In genomic region chr4:63939428-63939827, GRCm38 (mm10) we compare ENCODE assay signal across 28 mouse cellular contexts.
"Had no signal": no experiment of that assay in that cellular context is flagged by ENCODE, and none has a peak within 500 bp of the region (broad histone marks: within the 10 kb centered on the region; RNA-seq: fewer than 3 reads in every experiment).

No protein-coding gene starts in this region.

- H3K27ac ChIP-seq: gastrocnemius, adult 2 months; heart, adult 2 months; heart, embryonic 13.5 days; heart, embryonic 15.5 days; hindbrain, embryonic 13.5 days; hindbrain, embryonic 15.5 days; hindbrain, postnatal 0 days; kidney, embryonic 15.5 days; kidney, postnatal 0 days; limb, embryonic 13.5 days; limb, embryonic 15.5 days; liver, embryonic 12.5 days; liver, embryonic 14.5 days had no signal

- H3K4me1 ChIP-seq: heart, embryonic 13.5 days; heart, embryonic 15.5 days; hindbrain, embryonic 13.5 days; hindbrain, embryonic 15.5 days; kidney, embryonic 15.5 days; limb, embryonic 13.5 days; limb, embryonic 15.5 days; liver, embryonic 12.5 days had no signal

- H3K9me3 ChIP-seq: heart, embryonic 13.5 days; heart, embryonic 15.5 days; hindbrain, embryonic 13.5 days; hindbrain, embryonic 15.5 days; kidney, embryonic 15.5 days; limb, embryonic 13.5 days; limb, embryonic 15.5 days; liver, embryonic 12.5 days had no signal

- ATAC-seq: hindbrain, postnatal 0 days; intestine, embryonic 16.5 days; liver, embryonic 12.5 days had no signal

- H3K36me3 ChIP-seq: heart, embryonic 13.5 days; heart, embryonic 15.5 days; hindbrain, embryonic 13.5 days; hindbrain, embryonic 15.5 days; kidney, embryonic 15.5 days; limb, embryonic 13.5 days; limb, embryonic 15.5 days; liver, embryonic 12.5 days had no signal

- H3K4me3 ChIP-seq: gastrocnemius, adult 2 months; heart, adult 2 months; heart, embryonic 13.5 days; heart, embryonic 15.5 days; hindbrain, embryonic 13.5 days; hindbrain, embryonic 15.5 days; kidney, embryonic 15.5 days; limb, embryonic 13.5 days; limb, embryonic 15.5 days; liver, embryonic 12.5 days had no signal

- DNase-seq: gastrocnemius, adult 2 months; gastrocnemius, postnatal 14 days; gastrocnemius, postnatal 36 days; heart, adult 11 months; heart, adult 2 months; heart, postnatal 14 days; heart, postnatal 36 days; kidney, adult 11 months; kidney, adult 2 months; kidney, adult 9 months; kidney, postnatal 14 days; kidney, postnatal 36 days; layer of hippocampus, adult 9-11 months; layer of hippocampus, postnatal 36 days; left cerebral cortex, postnatal 4 days had no signal

- H3K9ac ChIP-seq: heart, embryonic 13.5 days; heart, embryonic 15.5 days; hindbrain, embryonic 13.5 days; hindbrain, embryonic 15.5 days; kidney, embryonic 15.5 days; limb, embryonic 13.5 days; limb, embryonic 15.5 days; liver, embryonic 12.5 days; liver, embryonic 14.5 days had no signal

- H3K4me2 ChIP-seq: heart, embryonic 11.5 days; heart, embryonic 13.5 days; heart, embryonic 15.5 days; hindbrain, embryonic 13.5 days; hindbrain, embryonic 15.5 days; kidney, embryonic 15.5 days; limb, embryonic 13.5 days; limb, embryonic 15.5 days; liver, embryonic 12.5 days had no signal

- H3K27me3 ChIP-seq: hindbrain, embryonic 15.5 days; kidney, embryonic 15.5 days; limb, embryonic 13.5 days; limb, embryonic 15.5 days; liver, embryonic 12.5 days had no signal
